Mouse (Mus musculus): ENCODE data around the gene Olfr286.

The Olfr286 gene

DNA sequence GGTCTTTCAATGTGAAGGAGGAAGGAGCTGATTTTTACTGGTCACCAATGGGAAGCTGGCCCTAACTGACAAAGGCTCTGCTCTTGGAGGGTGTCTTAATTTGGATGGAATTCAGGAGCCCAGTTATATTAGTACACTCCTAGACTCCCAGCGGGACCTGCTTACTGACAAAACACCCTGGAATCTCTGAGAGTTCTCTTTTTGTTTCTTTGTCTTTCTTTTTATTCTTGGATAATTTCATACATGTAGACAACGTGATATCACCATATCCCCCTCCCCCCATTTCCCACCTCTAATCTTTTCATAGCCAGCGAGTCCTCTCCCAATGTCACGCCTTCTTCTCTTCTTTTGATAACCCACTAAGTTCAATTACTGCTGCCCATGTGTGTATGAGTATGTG, at the start of gene Olfr286:
Gene Olfr286, minus strand, starts transcription at position 101 of the 400 bp plus-strand sequence.
- DNase-seq (ENCODE audit: low spot score) = no peak

DNA sequence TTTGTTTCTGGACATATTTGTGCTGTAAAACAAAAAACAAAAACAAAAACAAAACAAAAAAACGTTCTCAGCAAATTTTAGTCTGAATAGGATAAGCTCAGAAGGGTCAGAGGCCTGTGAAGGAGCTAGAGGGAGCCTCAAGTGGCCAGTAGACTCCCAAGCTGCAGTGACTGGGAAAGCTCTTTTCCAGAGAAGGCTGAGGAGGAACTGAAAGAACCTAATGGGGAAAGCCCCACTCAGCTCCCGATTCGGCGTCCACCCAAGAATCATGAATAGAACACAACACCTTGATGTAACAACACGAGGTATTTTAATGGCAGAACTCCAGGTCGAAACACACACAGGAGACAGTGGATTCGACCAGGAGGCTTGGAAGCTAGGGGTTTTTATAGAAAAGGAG, 23.5 kb upstream of the Olfr286 start:
- DNase-seq (ENCODE audit: low spot score) = no peak

DNA sequence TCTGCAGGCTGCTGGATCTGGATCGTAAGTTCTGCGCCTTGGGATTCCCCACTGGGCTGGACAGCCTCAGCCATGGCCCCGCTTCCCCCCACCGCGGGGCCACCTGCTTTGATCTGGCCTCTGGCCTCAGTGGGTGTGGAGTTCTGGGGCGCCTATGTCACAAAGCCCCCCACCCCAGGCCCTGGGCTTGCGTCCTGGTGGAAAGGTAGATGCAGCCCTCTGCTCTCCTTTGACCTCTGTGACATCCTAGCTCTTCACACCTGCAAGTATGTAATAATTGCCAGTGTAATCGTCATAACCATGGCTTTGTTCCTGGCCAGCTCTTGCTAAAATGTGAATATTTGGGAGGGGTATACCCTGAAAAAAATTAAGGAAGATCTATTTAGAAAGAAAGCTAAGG, 22.9 kb upstream of the Olfr286 start, which contains the start of gene H1fnt:
Gene H1fnt, minus strand, starts transcription at position 101 of the 400 bp plus-strand sequence.
- DNase-seq (ENCODE audit: low spot score) = no peak

DNA sequence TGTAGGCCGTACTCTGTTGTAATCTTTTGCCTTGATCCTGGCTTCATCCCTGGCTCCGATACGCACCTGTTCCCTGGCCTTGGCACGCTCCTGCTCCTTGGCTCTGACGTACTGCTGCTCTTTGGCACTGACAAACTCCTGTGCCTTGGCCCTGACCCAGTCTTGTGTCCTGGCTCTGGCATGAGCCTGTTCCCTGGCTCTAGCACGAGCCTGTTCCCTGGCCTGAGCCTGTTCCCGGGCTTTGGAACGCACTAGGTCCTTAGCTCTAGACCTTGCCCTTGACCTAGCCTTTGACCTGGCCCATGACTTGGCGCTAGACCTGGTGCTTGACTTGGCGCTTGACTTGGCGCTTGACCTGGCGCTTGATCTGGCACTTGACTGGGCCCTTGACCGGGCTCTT, 22.0 kb upstream of the Olfr286 start:
- DNase-seq (ENCODE audit: low spot score) = no peak

DNA sequence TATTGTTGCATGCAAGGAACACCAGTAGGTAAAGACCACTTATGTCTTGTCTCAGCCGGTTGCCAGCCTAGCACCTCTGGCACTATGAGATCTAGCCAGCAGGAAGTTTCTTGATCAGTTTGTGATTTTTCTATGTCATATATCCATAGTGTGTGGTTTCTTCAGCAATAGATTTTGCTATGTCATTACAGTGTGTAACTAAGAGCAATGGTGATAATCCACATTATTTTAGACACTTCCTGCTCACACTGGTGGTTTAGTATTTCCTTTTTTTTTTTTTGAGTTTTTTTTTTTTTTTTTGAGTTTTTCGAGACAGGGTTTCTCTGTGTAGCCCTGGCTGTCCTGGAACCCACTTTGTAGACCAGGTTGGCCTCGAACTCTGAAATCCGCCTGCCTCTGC, 1.2 kb upstream of the Olfr286 start:
- DNase-seq (ENCODE audit: low spot score) = no peak

DNA sequence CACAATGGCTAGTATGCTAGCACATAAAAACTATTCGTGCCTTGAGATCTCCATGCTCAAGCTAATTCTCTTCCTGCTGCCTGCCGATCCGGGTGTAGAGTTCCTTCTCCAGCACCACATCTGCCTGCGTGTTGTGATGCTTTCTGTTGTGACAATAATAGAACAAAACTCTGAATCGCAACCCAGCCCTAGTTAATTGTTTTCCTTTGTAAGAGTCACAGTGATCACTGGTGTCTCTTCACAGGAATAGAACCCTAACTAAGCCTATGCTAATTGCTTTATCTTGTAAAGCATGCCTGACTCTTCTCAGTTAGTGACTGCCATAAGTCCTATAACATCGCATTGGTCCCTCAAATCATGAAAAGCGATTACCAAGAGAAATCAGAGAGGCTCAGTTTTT, 8.2 kb downstream of the Olfr286 start:
- DNase-seq (ENCODE audit: low spot score) = no peak

DNA sequence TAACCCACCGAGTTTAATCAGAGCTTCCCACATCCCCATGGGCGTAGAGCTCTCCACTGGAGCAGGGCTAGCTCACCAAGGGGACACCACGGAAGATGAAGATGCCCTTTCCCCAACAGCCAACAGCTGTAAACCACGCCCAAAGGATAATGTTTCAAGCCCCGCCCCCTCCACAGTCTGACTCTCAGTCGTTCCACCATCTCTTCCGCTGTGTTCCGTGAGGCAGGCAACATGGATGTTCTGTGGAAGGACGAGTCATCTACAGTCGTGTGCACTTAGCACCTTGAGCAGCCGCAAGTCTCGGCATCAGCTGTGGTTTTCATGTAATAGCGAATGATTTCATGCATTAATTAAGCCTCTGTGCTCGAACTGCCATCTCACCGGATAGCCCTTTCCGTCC, 8.6 kb downstream of the Olfr286 start:
- DNase-seq (ENCODE audit: low spot score) = no peak

DNA sequence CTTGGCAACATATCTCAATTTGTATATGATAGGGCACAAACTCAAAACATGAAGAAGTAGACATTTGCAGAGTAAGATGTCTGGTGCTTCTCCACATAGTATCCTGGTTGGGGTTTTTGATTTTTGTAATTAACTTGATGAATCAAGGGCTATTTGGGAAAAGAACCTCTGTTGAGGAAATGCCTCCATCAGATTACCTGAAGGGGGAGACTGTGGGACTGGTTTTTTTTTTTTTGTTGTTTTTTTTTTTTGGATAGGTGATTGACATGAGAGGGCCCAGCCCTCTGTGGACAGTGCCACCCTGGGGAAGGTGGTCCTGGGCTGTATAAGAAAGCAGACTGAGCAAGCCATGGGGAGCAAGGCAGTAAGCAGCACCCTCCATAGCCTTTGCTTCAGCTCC, 11.9 kb downstream of the Olfr286 start:
- no peak for DNase-seq (ENCODE audit: low spot score)

DNA sequence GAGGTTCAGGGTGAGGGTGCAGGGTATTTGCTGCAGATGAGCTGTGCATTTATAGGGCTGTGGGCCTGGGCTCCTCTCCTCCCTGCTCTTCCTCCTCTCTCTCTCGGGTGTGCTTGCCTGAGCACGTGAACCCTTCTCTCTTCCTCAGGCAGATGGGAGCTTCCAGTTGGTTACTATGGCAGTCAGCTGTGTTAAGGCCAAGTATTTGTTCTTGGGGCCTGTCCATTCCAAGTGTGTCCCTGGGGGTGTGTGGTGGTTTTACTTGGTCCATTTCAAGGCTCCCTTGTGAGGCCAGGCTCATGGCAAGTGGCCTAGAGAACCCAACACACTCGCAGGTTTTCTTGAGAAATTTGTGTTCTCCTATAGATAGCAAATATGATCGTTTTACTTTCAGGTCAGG, 13.4 kb downstream of the Olfr286 start, which contains the start of the genes Gm44579 and Olfr287:
Gene Gm44579, minus strand, starts transcription at position 101 of the 400 bp plus-strand sequence.
Gene Olfr287, minus strand, starts transcription at position 180 of the 400 bp plus-strand sequence.
- no peak for DNase-seq (ENCODE audit: low spot score)

DNA sequence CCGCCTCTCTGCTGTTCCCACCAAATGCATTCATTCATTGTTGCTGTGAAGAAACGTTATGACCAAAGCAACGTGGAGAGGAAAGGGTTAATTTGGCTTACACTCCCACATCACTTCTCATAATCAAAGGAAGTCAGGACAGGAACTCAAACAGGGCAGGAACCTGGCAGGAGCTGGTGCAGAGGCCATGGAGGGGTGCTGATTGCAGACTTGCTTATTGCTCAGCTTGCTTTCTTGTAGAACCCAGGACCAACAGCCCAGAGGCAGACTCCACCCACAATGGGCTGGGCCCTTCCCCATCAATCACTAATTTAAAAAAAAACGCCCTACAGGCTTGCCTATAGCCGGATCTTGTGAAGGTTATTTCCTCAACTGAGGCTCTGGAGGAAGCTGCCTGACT, 20.1 kb downstream of the Olfr286 start:
- DNase-seq (ENCODE audit: low spot score) = no peak

DNA sequence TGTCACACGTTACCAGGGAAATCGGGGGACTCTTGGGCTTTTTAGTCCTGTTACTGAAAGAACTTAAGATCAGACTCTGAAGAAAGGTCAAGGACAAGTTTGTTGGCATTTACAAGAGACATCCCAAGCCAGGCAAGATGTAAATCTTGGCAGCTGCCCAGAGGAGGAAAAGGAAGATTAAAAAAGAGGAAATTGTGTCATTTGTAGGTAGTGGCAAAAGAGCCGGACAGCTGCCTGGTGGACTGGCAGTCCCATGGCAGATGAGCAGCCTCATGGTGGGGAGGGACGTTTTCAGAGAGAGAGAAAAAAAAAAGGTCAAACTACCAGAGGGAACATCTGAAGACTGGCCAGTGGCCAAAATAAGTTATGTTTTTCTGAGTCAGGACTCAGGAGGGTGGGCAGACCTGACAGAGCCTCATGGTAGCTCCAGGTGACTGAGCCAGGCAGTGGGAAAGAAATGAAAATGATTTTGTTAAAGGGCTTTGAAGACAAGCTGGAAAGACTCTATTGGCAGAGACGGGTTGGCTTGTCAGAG, 20.8 kb downstream of the Olfr286 start:
- DNase-seq (ENCODE audit: low spot score) = no peak

DNA sequence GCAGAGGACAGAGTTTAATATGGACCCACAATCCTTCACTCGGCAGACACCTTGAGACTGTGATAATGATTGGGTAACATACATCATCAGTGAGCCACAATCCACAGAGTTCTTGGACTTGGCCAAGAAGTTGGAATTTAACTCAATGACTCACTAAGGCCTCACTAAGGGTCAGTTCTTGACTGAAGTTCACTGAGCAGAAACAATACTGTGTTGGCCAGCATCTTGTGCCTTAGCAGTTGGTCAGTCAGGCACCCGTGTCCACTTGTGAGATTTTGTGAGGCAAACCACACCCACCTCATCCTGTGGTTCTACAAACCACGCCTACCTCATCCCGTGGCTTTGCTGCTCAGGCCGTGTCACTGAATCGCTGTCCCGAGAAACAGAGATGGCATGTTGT, 24.6 kb downstream of the Olfr286 start:
- DNase-seq (ENCODE audit: low spot score) = no peak

DNA sequence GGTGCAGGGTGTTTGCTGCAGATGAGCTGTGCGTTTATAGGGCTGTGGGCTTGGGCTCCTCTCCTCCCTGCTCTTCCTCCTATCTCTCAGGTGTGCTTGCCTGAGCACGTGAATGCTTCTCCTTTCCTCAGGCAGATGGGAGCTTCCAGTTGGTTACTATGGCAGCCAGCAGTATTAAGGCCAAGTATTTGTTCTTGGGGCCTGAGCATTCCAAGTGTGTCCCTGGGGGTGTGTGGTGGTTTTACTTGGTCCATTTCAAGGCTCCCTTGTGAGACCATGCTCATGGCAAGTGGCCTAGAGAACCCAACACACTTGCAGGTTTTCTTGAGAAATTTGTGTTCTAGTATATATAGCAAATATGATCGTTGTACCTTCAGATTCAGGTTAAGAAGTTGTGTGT, 38.8 kb downstream of the Olfr286 start, which contains the start of gene Olfr288:
Gene Olfr288, minus strand, starts transcription at position 101 of the 400 bp plus-strand sequence.
- DNase-seq (ENCODE audit: low spot score) = no peak

DNA sequence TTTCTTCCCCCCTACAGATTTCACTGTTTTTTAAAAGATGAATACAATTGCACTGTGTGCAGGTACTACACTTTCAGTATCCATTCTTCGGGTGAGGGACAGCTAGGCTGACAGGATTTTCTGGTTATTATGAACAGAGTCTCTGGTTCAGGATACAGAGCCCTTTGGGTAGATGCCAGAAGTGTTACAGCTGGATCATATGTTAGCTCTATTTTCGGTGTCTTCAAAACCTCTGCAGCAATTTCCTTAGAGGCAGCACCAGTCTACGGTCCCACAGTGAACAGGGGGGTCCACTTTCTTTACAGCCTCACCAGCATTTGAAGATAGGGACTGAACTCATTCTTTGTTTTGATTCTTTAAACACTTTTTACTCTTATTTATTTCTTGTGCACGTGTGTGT, 49.8 kb downstream of the Olfr286 start:
- no peak for DNase-seq (ENCODE audit: low spot score)

DNA sequence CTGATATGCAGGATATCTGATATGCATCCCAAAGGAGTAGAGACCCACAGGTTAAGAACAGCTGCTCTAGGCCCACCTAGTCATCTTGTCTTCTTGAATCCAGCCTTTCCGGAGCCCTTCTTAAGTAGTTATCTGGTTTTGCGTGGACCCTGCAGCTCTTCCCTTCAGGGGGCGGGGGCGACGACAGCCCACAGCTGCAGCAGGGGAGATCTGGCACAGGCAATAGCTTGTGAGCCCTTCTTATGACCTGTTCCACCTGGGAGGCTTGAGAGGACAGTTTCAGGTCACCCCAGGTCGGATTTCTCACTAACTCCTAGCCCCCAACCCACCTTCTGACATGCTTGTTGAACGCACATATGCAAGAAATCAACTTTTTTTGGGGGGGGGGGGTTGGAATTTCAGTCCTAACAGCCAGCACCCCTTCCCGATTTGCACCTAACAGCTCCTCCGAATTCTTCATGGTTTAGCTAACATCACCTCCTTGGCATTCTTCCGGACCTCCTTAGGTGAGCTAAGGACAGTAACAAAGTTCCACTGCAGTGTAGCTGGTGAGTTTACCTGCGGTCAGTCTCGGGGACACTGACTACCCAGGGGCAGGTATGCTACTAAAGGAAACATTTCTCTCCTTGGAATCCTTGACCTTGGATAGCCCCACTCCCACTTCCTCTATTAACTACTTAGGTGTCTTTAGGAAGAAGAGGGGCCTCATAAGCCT, 52.2 kb downstream of the Olfr286 start:
- no peak for DNase-seq (ENCODE audit: low spot score)

DNA sequence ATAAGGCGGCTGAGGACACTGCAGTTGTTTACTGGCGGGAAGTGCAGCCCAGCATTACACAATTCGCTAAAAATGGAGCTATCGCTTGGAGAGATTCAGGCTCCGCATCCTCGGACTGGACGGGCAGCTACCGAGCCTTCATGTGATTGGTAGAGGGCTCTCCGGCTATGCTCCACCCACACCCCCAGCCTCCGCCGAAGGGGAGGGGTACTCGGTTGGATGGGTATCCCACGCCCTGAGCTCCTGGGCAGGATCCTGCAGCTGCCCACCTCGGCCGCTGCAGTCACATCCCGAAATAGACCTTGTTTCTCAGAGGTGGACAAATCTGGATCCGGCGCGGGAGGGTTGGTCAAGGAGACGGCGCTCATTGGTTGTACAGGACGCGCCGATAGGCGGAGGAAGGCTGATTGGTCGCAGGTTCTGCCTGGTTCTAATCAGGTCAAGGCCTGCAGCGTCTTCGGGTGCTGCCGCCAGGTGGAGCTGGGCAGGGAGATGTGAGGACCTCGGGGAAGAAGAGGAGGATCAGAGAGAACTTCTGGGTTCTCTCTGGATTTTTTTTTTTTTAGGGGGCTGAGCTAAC, 53.0 kb downstream of the Olfr286 start:
- peak; percentile 81 for DNase-seq (ENCODE audit: low spot score)

DNA sequence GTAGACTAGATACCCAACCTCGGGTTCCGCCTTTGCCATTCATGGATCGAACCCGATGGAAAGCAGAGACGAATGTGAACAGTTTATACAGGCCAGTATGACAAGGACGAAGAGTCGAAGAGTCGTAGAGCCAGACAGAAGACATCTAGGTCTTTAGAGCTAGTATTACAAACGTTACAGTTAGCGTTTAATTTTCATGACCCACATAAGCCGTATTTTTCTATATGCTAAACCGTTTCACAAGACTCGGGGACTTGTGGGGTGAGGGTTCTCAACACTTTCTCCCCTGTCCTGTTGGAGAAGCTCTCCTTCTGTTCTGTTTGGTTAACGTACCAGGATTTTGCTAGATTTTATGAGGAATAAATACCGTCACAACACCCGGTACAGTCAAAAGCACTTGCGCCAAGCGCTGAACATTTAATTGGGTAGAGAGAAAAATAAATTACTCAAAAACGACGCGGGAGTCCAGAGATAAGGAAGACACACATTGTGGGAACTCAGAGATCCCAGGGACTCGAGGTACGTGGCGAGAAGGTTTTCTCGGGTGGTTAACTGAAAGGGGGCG, 53.6 kb downstream of the Olfr286 start:
- no peak for DNase-seq (ENCODE audit: low spot score)

DNA sequence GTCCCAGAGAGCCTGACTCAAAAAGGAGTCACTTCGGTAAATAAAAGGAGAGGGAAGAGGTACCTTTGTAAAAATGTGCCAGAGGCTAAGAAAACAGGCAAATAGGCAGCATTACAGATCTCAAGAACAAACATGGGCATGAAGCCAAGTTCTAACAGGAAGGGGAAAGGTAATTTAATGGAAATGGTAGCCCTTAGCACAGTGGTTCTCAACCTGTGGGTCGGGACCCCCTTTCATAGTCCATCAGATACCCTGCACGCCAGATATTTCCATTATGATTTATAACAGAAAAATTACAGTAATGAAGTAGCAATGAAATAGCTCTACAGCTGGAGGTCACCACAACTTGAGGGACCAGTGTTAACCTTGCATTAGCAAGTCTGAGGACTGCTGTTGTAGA, 56.9 kb downstream of the Olfr286 start:
- DNase-seq (ENCODE audit: low spot score) = no peak

All from ovary, postnatal 10 days (tissue).